Mouse (Mus musculus) intestine, postnatal 0 days (tissue): ENCODE results near the gene H3f3b. TPM values are rescaled to one million over a fixed set of nuclear protein-coding genes. Genes with fewer than 3 reads are reported as not detected.
A peak's percentile ranks its signal among the peaks of the same experiment; 100 is the strongest.

Experiments
- ATAC-seq: fragments of 200-750 bp; cut with Nextera tagmentation; 2 replicates; pipeline ENCODE4 v1.8.0; 2017; ENCODE audit warnings: mild to moderate bottlenecking, moderate TSS enrichment, moderate library complexity
- H3K27ac ChIP-seq: fragments of 300-500 bp; sonication (generic); 2 replicates; pipeline ENCODE4 v1.5.1; 2014; ENCODE audit warnings: mild to moderate bottlenecking, low read depth, low read length, moderate library complexity
- H3K27me3 ChIP-seq: fragments of 300-500 bp; sonication (generic); replicated peaks from 2 replicates; pipeline ENCODE4 v1.6.1; 2014; ENCODE audit warnings: low read length, mixed read lengths; ENCODE audit not compliant: control insufficient read depth, insufficient read depth
- H3K36me3 ChIP-seq: fragments of 300-500 bp; sonication (generic); 2 replicates; pipeline ENCODE4 v1.6.1; 2014; ENCODE audit warnings: mild to moderate bottlenecking, moderate library complexity; ENCODE audit not compliant: control insufficient read depth, insufficient read depth
- H3K4me1 ChIP-seq: fragments of 300-500 bp; sonication (generic); replicated peaks from 2 replicates; pipeline ENCODE4 v1.6.1; 2014; ENCODE audit warnings: antibody characterized with exemption, low read length, mixed read lengths; ENCODE audit not compliant: control insufficient read depth, insufficient read depth
- H3K4me2 ChIP-seq: fragments of 300-500 bp; sonication (generic); replicated peaks from 2 replicates; pipeline ENCODE4 v1.6.1; 2014; ENCODE audit warnings: low read depth, mild to moderate bottlenecking, moderate library complexity
- H3K4me3 ChIP-seq: fragments of 300-500 bp; sonication (generic); 2 replicates; pipeline ENCODE4 v1.5.1; 2014; ENCODE audit warnings: low read depth, low read length
- H3K9ac ChIP-seq: fragments of 300-500 bp; sonication (generic); 2 replicates; pipeline ENCODE4 v1.6.1; 2014; ENCODE audit warnings: mild to moderate bottlenecking, low read depth, low read length
- H3K9me3 ChIP-seq: fragments of 300-500 bp; sonication (generic); 2 replicates; pipeline ENCODE4 v1.6.1; 2016; ENCODE audit warnings: mixed run types; ENCODE audit not compliant: control insufficient read depth
- CTCF ChIP-seq: sonication (generic); IDR thresholded peaks from 2 replicates; pipeline ENCODE4 v1.5.1; 2016; ENCODE audit warnings: low read depth, mild to moderate bottlenecking, control low read depth, antibody characterized with exemption, moderate library complexity
- WGBS: fragments of 180-500 bp; shearing (Covaris S2); extraction: QIAGEN DNeasy Blood & Tissue Kit; methylation state at CpG from one replicate; pipeline ENCODE4 v1.1.7; 2014; 5-methylcytosine and 5-hydroxymethylcytosine counted together
- polyA plus RNA-seq: library from polyadenylated mRNA; unstranded; fragments of >200 nt; fragmentation: Nextera tagmentation; extraction: Ambion mirVana; gene quantifications from 2 replicates; pipeline ENCODE4 v1.2.1, GENCODE M21; 2015

The H3f3b gene
- 1,144 and 1,190 TPM in 2 replicates for polyA plus RNA-seq

DNA sequence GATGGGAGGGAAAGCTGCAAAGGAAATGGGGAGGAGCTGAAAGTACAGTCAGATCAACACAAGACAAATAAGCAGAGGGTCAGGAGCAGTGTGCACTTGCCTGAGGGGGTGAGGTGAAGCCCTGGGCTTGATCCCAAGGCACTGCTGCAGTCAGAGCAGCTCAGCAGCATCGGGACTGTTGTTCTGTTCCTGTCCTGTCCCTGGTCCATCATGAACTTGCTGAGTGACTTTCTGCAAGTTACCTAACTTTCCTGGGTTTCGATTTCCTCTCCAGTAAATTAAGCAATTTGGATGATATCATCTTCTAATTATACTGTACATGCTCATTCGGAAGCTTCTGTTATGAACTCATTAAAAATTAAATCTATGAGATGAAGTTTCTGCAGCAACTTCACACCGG, at the start of gene H3f3b:
Gene H3f3b (minus strand): TSS at position 207 of the 400 bp plus-strand sequence.
- ATAC-seq = no peak
- 78% methylated on average over 4 of the region's 4 CpGs for WGBS
- no peak for TF ChIP-seq CTCF

DNA sequence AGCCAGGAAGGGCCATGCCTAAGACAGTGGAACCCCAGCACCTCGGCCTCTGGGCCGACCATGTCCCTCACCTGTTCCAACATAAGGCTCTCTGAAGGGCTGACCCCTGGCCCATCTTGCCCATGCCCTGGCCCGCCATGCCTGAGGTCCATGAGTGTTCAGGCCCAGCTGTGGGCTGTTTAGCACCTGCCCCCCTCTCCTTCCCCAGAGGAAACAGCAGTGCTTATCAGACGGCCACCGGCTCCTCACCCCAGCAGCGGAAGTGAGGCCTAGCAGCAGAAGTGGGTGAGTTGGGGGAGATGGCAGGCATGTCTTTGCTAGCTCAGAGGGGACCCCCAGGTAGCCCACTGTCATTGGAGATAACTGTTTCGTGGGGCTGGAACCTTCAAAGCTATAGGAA, 49.1 kb upstream of the H3f3b start:
- Histone ChIP-seq H3K4me3 (peak overlapping the region; percentile 29; the same call in 1 of the 2 replicates), H3K9me3 (no peaks in the 10 kb centered on the region), H3K36me3 (peaks cover 29% of the 10 kb centered on the region), H3K27me3 (no peaks in the 10 kb centered on the region), H3K4me1 (peaks cover 4% of the 10 kb centered on the region; the same call in 1 of the 2 replicates), H3K9ac (peak overlapping the region; percentile 40; the same call in 1 of the 2 replicates), H3K4me2 (peak overlapping the region; percentile 64), H3K27ac (no peak overlapping the region)
- no peak for ATAC-seq
- TF ChIP-seq CTCF = no peak
- WGBS = 77% methylated on average over 7 of the region's 7 CpGs

More for the DNA sequence above, at the start of gene H3f3b:
- Histone ChIP-seq H3K4me2 (no peak within 1 kb of the TSS), H3K4me3 (no peak within 1 kb of the TSS), H3K27ac (no peak within 1 kb of the TSS), H3K9ac (no peak within 1 kb of the TSS), H3K9me3 (no peaks in the 10 kb centered on the region), H3K27me3 (no peaks in the 10 kb centered on the region), H3K4me1 (no peaks in the 10 kb centered on the region; the same call in 1 of the 2 replicates), H3K36me3 (no peaks in the 10 kb centered on the region; the same call in 1 of the 2 replicates)

DNA sequence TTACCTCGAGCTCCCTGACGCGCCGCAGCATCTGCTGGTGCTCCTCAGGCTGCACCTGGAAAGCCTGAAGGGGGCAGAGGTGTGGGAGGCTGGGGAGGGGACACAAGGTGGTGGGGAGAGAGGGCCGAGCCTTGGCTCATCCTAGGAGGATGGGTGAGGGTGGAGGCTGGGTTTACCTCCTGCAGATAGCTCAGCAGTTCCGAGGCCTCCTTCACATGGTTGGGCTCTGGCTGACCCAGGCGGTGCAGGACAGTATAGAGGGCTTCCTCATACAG, 48.4 kb upstream of the H3f3b start:
- Histone ChIP-seq H3K27ac (no peak overlapping the region), H3K27me3 (no peaks in the 10 kb centered on the region), H3K4me2 (no peak overlapping the region), H3K4me1 (peaks cover 4% of the 10 kb centered on the region; the same call in 1 of the 2 replicates), H3K4me3 (no peak overlapping the region), H3K9me3 (no peaks in the 10 kb centered on the region), H3K9ac (no peak overlapping the region), H3K36me3 (peaks cover 22% of the 10 kb centered on the region)
- no peak for ATAC-seq
- TF ChIP-seq CTCF = no peak
- 74% methylated on average over 7 of the region's 7 CpGs for WGBS

DNA sequence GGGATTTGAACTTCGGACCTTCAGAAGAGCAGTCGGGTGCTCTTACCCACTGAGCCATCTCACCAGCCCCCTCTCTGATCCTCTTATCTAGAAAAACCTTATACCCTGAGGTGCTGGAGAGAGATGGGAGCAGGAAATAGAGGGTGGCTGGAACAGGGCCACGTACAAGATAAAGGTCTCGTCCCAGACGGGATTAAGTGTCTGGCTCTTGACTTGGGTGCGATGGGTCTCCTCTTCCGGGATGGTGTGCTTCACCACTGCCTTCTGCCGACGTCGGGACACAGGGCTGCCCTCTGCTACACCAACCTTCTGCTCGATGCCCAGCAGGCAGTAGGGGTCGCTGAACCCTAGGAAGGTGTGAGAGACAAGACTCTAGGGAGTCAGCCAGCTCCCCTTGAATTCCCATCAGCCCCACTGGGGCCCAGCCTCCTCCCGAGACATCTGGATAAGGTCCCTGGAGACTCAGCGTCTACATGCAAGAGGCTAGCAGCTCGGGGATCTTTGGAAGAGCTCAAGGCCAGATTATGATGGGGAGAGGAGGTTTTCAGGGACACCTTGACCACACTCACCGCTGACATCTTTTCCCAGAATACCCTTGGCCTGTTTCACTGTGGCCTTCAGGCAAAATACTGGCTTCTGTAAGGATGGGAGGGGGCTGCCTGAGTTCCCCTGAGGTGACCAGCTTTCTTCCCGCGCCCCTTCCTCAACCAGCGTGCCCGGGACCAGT, 47.9 kb upstream of the H3f3b start:
- Histone ChIP-seq H3K27ac (no peak overlapping the region), H3K9me3 (no peaks in the 10 kb centered on the region), H3K4me2 (no peak overlapping the region), H3K27me3 (no peaks in the 10 kb centered on the region), H3K4me1 (peaks cover 4% of the 10 kb centered on the region; the same call in 1 of the 2 replicates), H3K4me3 (no peak overlapping the region), H3K9ac (no peak overlapping the region), H3K36me3 (peaks cover 17% of the 10 kb centered on the region)
- ATAC-seq = no peak
- WGBS = 52% methylated on average over 20 of the region's 20 CpGs
- no peak for TF ChIP-seq CTCF

DNA sequence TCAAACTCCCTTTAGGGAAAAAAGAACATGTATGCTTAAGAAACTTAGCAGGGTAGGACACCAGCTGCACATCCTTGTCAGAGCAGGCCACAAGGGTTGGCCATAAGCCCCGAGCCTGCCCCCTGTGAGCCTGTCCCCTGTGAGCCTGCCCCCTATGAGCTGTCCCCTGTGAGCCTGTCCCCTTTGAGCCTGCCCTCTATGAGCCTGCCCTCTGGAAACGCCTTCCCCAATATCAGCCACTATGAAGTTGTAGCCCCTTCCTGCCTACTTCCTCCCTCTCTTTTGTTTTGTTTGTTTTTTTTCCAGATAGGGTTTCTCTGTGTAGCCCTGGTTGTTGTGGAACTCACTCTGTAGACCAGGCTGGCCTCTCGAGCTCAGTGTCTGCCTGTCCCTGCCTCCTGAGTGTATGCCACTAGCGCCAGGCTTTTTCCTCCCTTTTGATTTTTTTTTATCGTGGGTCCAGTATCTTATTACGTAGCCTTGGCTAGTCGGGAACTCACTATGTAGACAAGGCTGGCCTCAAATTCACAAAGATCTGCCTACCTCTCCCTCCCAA, 46.8 kb upstream of the H3f3b start:
- no peak overlapping the region for H3K4me3 ChIP-seq
- no peak overlapping the region for H3K4me2 ChIP-seq
- peaks cover 4% of the 10 kb centered on the region; the same call in 1 of the 2 replicates for H3K4me1 ChIP-seq
- no peak for TF ChIP-seq CTCF
- peaks cover 5% of the 10 kb centered on the region for H3K36me3 ChIP-seq
- WGBS = 73% methylated on average over 7 of the region's 7 CpGs
- no peak for ATAC-seq
- no peaks in the 10 kb centered on the region for H3K9me3 ChIP-seq
- no peak overlapping the region for H3K27ac ChIP-seq
- no peaks in the 10 kb centered on the region for H3K27me3 ChIP-seq
- H3K9ac ChIP-seq = no peak overlapping the region

DNA sequence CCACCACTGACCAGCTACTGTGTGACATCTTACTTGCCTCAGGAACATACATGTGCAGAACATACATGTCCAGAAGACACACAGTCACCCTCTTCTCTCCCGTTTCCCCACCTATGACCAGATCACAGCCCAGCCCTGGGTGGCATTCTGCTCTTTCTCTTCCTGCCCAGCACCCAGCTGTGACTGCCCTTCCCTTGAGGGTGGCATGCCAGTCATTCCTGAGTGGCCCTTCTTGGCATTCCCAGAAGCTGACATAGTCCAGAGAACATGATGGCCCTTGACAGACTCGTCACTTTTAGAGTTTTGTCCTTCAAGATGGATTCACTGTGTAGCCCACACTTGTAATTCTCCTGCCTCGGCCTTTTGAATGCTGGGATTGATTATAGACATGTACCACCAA, 44.8 kb upstream of the H3f3b start:
- ATAC-seq = no peak
- no peak overlapping the region for H3K4me2 ChIP-seq
- no peaks in the 10 kb centered on the region for H3K36me3 ChIP-seq
- no peak overlapping the region for H3K4me3 ChIP-seq
- TF ChIP-seq CTCF = no peak
- H3K9ac ChIP-seq = no peak overlapping the region
- H3K27me3 ChIP-seq = no peaks in the 10 kb centered on the region
- 78% methylated on average over 3 of the region's 3 CpGs for WGBS
- H3K4me1 ChIP-seq = no peaks in the 10 kb centered on the region; the same call in 1 of the 2 replicates
- H3K9me3 ChIP-seq = no peaks in the 10 kb centered on the region
- H3K27ac ChIP-seq = no peak overlapping the region
